ENCODE assay signal across 8 mouse cellular contexts in genomic region chr17:88251949-88252521, GRCm38 (mm10).
A peak's percentile ranks its signal among the peaks of the same experiment; 100 is the strongest.
DNase-seq lines count a peak whose midpoint lies in the region; ATAC-seq and TF ChIP-seq lines count a peak whose summit lies in the region.

No protein-coding gene starts in this region.

- H3K4me2 ChIP-seq in heart, embryonic 13.5 days = peak overlapping the region; percentile 66
- peak overlapping the region; percentile 45 for H3K4me2 ChIP-seq in kidney, embryonic 16.5 days (replicated peaks; ENCODE audit: low read depth, low read length)
- H3K4me2 ChIP-seq in liver, embryonic 14.5 days (ENCODE audit: low read depth) = peak overlapping the region; percentile 41
- H3K4me2 ChIP-seq in neural tube, embryonic 11.5 days (ENCODE audit: low read depth) = peak overlapping the region; percentile 22

- no peak overlapping the region for H3K27ac ChIP-seq in embryonic facial prominence, embryonic 10.5 days (replicated peaks)
- no peak overlapping the region for H3K27ac ChIP-seq in heart, embryonic 13.5 days (replicated peaks)
- H3K27ac ChIP-seq in kidney, embryonic 16.5 days (ENCODE audit: low read length) = no peak overlapping the region
- H3K27ac ChIP-seq in liver, embryonic 14.5 days = no peak overlapping the region
- H3K27ac ChIP-seq in neural tube, embryonic 11.5 days (ENCODE audit: low read depth, low read length) = no peak overlapping the region

- no peaks in the 10 kb centered on the region for H3K79me2 ChIP-seq in C2C12 (ENCODE audit: control insufficient read depth, insufficient read depth)

- TF ChIP-seq CTCF in C2C12 (IDR thresholded peaks at IDR 0.05; ENCODE audit: control insufficient read depth, insufficient read depth, insufficient read length) = peak; percentile 50
- peak; percentile 58 for TF ChIP-seq CTCF in liver, embryonic 14.5 days (IDR thresholded peaks at IDR 0.05; ENCODE audit: low read depth)

- no peak overlapping the region for H3ac ChIP-seq in C2C12 (ENCODE audit: control insufficient read depth, insufficient read length, low read depth)

- peak overlapping the region; percentile 70 for H3K9ac ChIP-seq in heart, embryonic 13.5 days
- no peak overlapping the region for H3K9ac ChIP-seq in kidney, embryonic 16.5 days (replicated peaks; ENCODE audit: low read length)
- no peak overlapping the region for H3K9ac ChIP-seq in liver, embryonic 14.5 days (replicated peaks)
- H3K9ac ChIP-seq in neural tube, embryonic 11.5 days (ENCODE audit: low read length) = no peak overlapping the region

- H3K4me3 ChIP-seq in C2C12 (ENCODE audit: insufficient read depth, poor library complexity, severe bottlenecking) = no peak overlapping the region
- peak overlapping the region; percentile 37 for H3K4me3 ChIP-seq in embryonic facial prominence, embryonic 10.5 days
- H3K4me3 ChIP-seq in heart, embryonic 13.5 days = peak overlapping the region; percentile 38
- peak overlapping the region; percentile 4; the same call in 1 of the 2 replicates for H3K4me3 ChIP-seq in kidney, embryonic 16.5 days (ENCODE audit: low read length)
- H3K4me3 ChIP-seq in liver, embryonic 14.5 days (ENCODE audit: insufficient read depth in 1 of 2, low read depth in 2 of 2, low read length in 2 of 2) = peak overlapping the region in 1 of 2 experiments; percentile 30; a peak in 1 of 4 replicates
- no peak overlapping the region for H3K4me3 ChIP-seq in neural tube, embryonic 11.5 days (ENCODE audit: low read depth, low read length)

- TF ChIP-seq EP300 in liver, embryonic 14.5 days (IDR thresholded peaks at IDR 0.05; ENCODE audit: low read depth) = no peak

- H3K9me3 ChIP-seq in embryonic facial prominence, embryonic 10.5 days = no peaks in the 10 kb centered on the region
- no peaks in the 10 kb centered on the region for H3K9me3 ChIP-seq in heart, embryonic 13.5 days
- no peaks in the 10 kb centered on the region for H3K9me3 ChIP-seq in kidney, embryonic 16.5 days (ENCODE audit: low read length)
- H3K9me3 ChIP-seq in liver, embryonic 14.5 days (ENCODE audit: control insufficient read depth, low read length) = no peaks in the 10 kb centered on the region
- no peaks in the 10 kb centered on the region for H3K9me3 ChIP-seq in neural tube, embryonic 11.5 days (ENCODE audit: control insufficient read depth, low read length)

- H3K79me3 ChIP-seq in C2C12 (ENCODE audit: low read depth) = no peaks in the 10 kb centered on the region

- DNase-seq in adrenal gland, adult 8-10 months = peak; percentile 49
- peak; percentile 83 for DNase-seq in embryonic facial prominence, embryonic 10.5 days (ENCODE audit: low spot score)
- no peak for DNase-seq in liver, embryonic 14.5 days (ENCODE audit: low read depth in 3 of 3, low spot score in 3 of 3)
- peak; percentile 83 for DNase-seq in neural tube, embryonic 11.5 days (ENCODE audit: low spot score)
- DNase-seq in thymus, adult 18-20 months = peak; percentile 30 to 43

- ATAC-seq in heart, embryonic 13.5 days (ENCODE audit: extremely low read depth, insufficient number of reproducible peaks, low FRiP score, low TSS enrichment) = no peak
- ATAC-seq in kidney, embryonic 16.5 days (ENCODE audit: low FRiP score, low TSS enrichment) = peak; percentile 66
- ATAC-seq in liver, embryonic 14.5 days (ENCODE audit: insufficient read depth) = peak; percentile 16; the same call in 1 of the 2 replicates
- 0 out of 2 replicates have a peak, but pooled peaks have one; percentile 24 for ATAC-seq in neural tube, embryonic 11.5 days (ENCODE audit: insufficient read depth, low FRiP score, low TSS enrichment)

- no peaks in the 10 kb centered on the region for H3K27me3 ChIP-seq in C2C12 (ENCODE audit: control insufficient read depth, insufficient read depth, insufficient read length)
- H3K27me3 ChIP-seq in embryonic facial prominence, embryonic 10.5 days (replicated peaks; ENCODE audit: low read depth, poor library complexity, severe bottlenecking) = no peaks in the 10 kb centered on the region
- no peaks in the 10 kb centered on the region for H3K27me3 ChIP-seq in heart, embryonic 13.5 days (replicated peaks)
- H3K27me3 ChIP-seq in kidney, embryonic 16.5 days (ENCODE audit: insufficient read depth, low read length) = no peaks in the 10 kb centered on the region
- H3K27me3 ChIP-seq in liver, embryonic 14.5 days (ENCODE audit: control insufficient read depth, insufficient read depth, low read length) = no peaks in the 10 kb centered on the region
- H3K27me3 ChIP-seq in neural tube, embryonic 11.5 days (ENCODE audit: control insufficient read depth, insufficient read depth, low read length) = no peaks in the 10 kb centered on the region

- no peaks in the 10 kb centered on the region for H3K36me3 ChIP-seq in C2C12 (ENCODE audit: control insufficient read depth, insufficient read depth)
- no peaks in the 10 kb centered on the region for H3K36me3 ChIP-seq in embryonic facial prominence, embryonic 10.5 days (replicated peaks)
- no peaks in the 10 kb centered on the region for H3K36me3 ChIP-seq in heart, embryonic 13.5 days
- no peaks in the 10 kb centered on the region for H3K36me3 ChIP-seq in kidney, embryonic 16.5 days (ENCODE audit: insufficient read depth, low read length)
- H3K36me3 ChIP-seq in liver, embryonic 14.5 days (replicated peaks; ENCODE audit: control insufficient read depth, insufficient read depth, low read depth) = no peaks in the 10 kb centered on the region
- no peaks in the 10 kb centered on the region for H3K36me3 ChIP-seq in neural tube, embryonic 11.5 days (ENCODE audit: control insufficient read depth, insufficient read depth, low read length)

- peaks cover 24% of the 10 kb centered on the region for H3K4me1 ChIP-seq in embryonic facial prominence, embryonic 10.5 days
- peaks cover 19% of the 10 kb centered on the region for H3K4me1 ChIP-seq in heart, embryonic 13.5 days
- peaks cover 7% of the 10 kb centered on the region; the same call in 1 of the 2 replicates for H3K4me1 ChIP-seq in kidney, embryonic 16.5 days (ENCODE audit: insufficient read depth, low read length)
- H3K4me1 ChIP-seq in liver, embryonic 14.5 days (replicated peaks; ENCODE audit: control insufficient read depth in 2 of 2, insufficient read depth in 2 of 2, low read length in 1 of 2) = no peaks in the 10 kb centered on the region; a peak in 1 of 4 replicates
- H3K4me1 ChIP-seq in neural tube, embryonic 11.5 days (ENCODE audit: control insufficient read depth, insufficient read depth, low read length) = no peaks in the 10 kb centered on the region; the same call in 1 of the 2 replicates

- WGBS in embryonic facial prominence, embryonic 10.5 days = 15% methylated on average over 17 of the region's 17 CpGs
- whole genome bisulfite sequencing in heart, embryonic 13.5 days = 10% methylated on average over 17 of the region's 17 CpGs
- WGBS in kidney, embryonic 16.5 days = 17% methylated on average over 17 of the region's 17 CpGs
- WGBS in liver, embryonic 14.5 days (ENCODE audit: insufficient replicate concordance) = 17% methylated on average over 17 of the region's 17 CpGs
- WGBS in neural tube, embryonic 11.5 days = 20% methylated on average over 17 of the region's 17 CpGs

TF ChIP-seq in C2C12, 6 proteins besides CTCF, POLR2A, EP300 and RAD21:
- TF ChIP-seq CEBPB (IDR thresholded peaks at IDR 0.05; ENCODE audit: low read depth) = no peak
- TF ChIP-seq MAX (IDR thresholded peaks at IDR 0.05) = no peak
- TF ChIP-seq USF1 (IDR thresholded peaks at IDR 0.05; ENCODE audit: low read depth) = no peak
- TF ChIP-seq FOSL1 (IDR thresholded peaks at IDR 0.05; ENCODE audit: insufficient read depth, low read length, poor library complexity, severe bottlenecking) = no peak
- no peak for TF ChIP-seq MYOD1 (IDR thresholded peaks at IDR 0.05; ENCODE audit: control insufficient read depth, insufficient read length, low read depth)
- TF ChIP-seq MYOG (IDR thresholded peaks at IDR 0.05; ENCODE audit: control insufficient read depth, extremely low read depth, insufficient read length) = no peak

Comparison
In these comparisons a context has a peak if more than half of its experiments do, and no peak if none do; other contexts are left out.
1. H3K4me3 ChIP-seq: peak in embryonic facial prominence, embryonic 10.5 days (single experiment), heart, embryonic 13.5 days (single experiment) and kidney, embryonic 16.5 days (single experiment); none in C2C12 (single experiment) and neural tube, embryonic 11.5 days (single experiment).
2. DNase-seq: peak in adrenal gland, adult 8-10 months (single experiment), embryonic facial prominence, embryonic 10.5 days (single experiment), neural tube, embryonic 11.5 days (single experiment) and thymus, adult 18-20 months (2 of 2); none in liver, embryonic 14.5 days (0 of 3).
3. Peak in every context shown above with its lines, with median percentiles within 50 percentile points of each other: H3K4me2 ChIP-seq.